Mouse (Mus musculus) embryo, embryonic 11 days (tissue): ENCODE data around the gene Dnase1l3.

Experiments
- DNase-seq: peaks from one replicate; pipeline ENCODE4 v3.0.0-alpha.2; 2015

Gene Dnase1l3

GRCm38 (mm10) chr14:7929029-7929428, 65.3 kb downstream of the Dnase1l3 start:
- DNase-seq, result no peak

DNA sequence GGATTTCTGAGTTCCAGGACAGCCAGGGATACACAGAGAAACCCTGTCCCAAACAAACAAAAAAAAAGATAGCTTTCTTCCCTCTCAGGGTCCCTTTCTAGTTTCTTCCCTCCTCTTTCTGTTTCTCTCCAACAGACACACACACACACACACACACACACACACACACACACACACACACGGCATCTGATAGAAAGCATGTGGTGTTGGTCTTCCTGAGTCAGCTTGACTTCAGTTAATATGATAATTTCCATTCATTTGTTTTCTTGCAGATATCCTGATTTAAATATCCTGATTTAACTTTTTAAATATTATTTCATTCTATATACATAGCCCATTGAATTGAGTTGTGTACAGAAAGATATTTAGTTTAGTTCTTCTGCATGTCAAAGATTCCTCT, 66.0 kb downstream of the Dnase1l3 start:
- no peak for DNase-seq

GRCm38 (mm10) chr14:7923635-7924034, 70.7 kb downstream of the Dnase1l3 start:
- DNase-seq, result no peak

DNA sequence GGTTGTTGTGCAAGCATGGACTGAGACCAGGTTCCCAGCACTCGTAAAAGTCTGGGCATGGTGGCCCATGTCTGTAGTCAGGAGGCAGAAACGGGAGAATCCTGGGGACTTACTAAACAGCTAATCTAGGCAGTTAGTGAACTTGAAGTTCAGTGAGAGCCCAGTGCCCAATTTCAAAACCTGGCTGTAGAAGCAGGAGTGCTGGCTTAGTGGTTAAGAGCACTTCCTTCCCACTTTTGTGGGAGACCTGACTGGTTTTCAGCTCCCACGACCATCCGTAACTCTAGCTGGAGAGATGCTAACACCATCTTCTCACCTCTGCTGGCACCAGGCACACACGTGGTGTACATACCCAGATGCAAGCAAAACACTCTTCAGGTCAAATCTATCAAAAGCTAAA, 72.9 kb downstream of the Dnase1l3 start:
- no peak for DNase-seq

- no peak for DNase-seq
Measured at GRCm38 (mm10) chr14:7919921-7920320, 74.5 kb downstream of the Dnase1l3 start.

DNA sequence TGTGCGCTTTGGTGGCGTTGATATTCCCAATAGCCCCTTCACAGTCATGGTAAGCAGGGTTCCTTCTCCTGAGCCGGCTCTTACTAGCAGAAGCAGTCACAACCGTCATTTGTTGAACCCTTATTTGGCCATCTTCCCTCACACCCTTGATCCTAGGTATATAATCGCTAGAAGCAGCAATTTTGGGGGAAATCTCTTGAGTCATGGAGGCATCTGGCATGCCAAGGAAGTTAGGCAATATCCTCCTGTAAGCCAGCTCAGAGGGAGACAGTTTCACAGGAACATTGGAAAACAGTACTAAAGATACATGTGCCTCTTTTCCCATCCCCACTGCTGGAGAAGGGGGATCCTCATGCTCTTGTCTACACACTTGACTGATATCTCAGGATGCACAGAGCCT, 75.1 kb downstream of the Dnase1l3 start:
- no peak for DNase-seq

DNA sequence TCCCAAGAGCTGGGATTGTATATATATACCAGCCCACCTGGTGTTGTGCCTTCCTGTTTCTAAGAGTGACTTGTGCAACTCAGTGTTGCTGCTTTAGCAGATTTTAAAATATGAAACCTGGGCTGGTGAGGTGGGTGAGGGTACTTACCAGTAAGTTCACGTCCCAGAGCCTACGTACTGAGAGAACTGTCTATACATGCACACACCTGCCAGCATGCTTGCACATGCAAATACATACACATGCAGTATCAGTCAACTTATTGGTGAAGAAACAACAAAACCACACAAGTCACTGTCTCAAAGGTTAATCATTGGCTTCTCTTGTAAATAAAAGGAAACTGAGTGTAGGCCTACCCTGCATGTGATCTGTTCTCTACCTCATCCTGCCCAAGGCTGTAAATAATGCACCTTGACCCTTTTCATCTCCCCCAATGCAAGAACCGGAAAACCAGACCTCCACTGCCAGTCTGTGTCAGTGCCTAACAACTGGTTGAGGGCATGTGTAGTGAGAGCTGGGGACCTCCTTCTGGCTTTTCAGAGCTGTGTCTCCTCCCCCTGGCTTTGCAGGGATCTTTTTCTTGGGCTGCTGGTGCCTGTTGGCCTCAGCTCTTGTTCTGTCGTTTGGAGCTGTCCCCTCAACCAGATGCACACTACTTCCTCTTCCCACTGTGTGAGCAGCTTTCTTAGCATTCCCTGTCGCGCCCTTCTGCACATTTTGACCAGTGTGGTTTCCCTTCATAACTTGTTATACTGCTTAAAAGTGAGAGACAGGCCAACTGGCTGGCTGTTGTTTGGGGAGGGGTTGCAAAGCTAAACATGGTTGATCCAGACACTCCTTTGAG, 76.0 kb downstream of the Dnase1l3 start:
- DNase-seq, result no peak
